Mouse (Mus musculus) MEL (cell line): ENCODE results near the gene Wdfy1. TPM values are rescaled to one million over a fixed set of nuclear protein-coding genes. Genes with fewer than 3 reads are reported as not detected.

Source experiments
- DNase-seq: peaks from one replicate; pipeline ENCODE4 v3.0.0; 2011; ENCODE audit warnings: low read depth, low spot score
- H3K27ac ChIP-seq: 2 replicates; pipeline ENCODE4 v1.5.1; 2012; ENCODE audit warnings: low read depth, mild to moderate bottlenecking, control low read depth, low read length, moderate library complexity; ENCODE audit not compliant: control insufficient read depth
- H3K27me3 ChIP-seq, 2 experiments: fragments of 150-350 bp in 1 of 2; sonication (generic) in 1 of 2; 2 replicates each; pipeline ENCODE4 v1.6.1; 2012; ENCODE audit warnings: low read length in 2 of 2, mild to moderate bottlenecking in 2 of 2, improper control_type of control experiment in 1 of 2, moderate library complexity in 1 of 2; ENCODE audit not compliant: insufficient read depth in 2 of 2, control insufficient read depth in 1 of 2
- H3K36me3 ChIP-seq, 2 experiments: 2 replicates each; pipeline ENCODE4 v1.6.1; 2012 to 2014; ENCODE audit warnings: low read length in 2 of 2, improper control_type of control experiment in 1 of 2, inconsistent platforms in 1 of 2, mild to moderate bottlenecking in 1 of 2; ENCODE audit not compliant: insufficient read depth in 2 of 2, control insufficient read depth in 1 of 2
- H3K4me1 ChIP-seq, 2 experiments: fragments of 150-350 bp in 1 of 2; sonication (generic) in 1 of 2; 2 replicates each; pipeline ENCODE4 v1.6.1; 2012; ENCODE audit warnings: low read length in 2 of 2, improper control_type of control experiment in 1 of 2, mild to moderate bottlenecking in 1 of 2; ENCODE audit not compliant: insufficient read depth in 2 of 2, control insufficient read depth in 1 of 2
- H3K4me3 ChIP-seq, 2 experiments: fragments of 150-350 bp in 1 of 2; sonication (generic) in 1 of 2; 2 replicates each; pipeline ENCODE4 v1.5.1; 2012; ENCODE audit warnings: low read depth in 2 of 2, low read length in 2 of 2, mild to moderate bottlenecking in 2 of 2, moderate library complexity in 2 of 2, control low read depth in 1 of 2, improper control_type of control experiment in 1 of 2; ENCODE audit not compliant: control insufficient read depth in 1 of 2, insufficient read depth in 1 of 2
- H3K79me2 ChIP-seq: 2 replicates; pipeline ENCODE4 v1.6.1; 2012; ENCODE audit warnings: mild to moderate bottlenecking, low read length, moderate library complexity; ENCODE audit not compliant: control insufficient read depth, poor library complexity, insufficient read depth
- H3K9ac ChIP-seq: 2 replicates; pipeline ENCODE4 v1.6.1; 2012; ENCODE audit warnings: low read depth, mild to moderate bottlenecking, control low read depth, low read length, moderate library complexity; ENCODE audit not compliant: control insufficient read depth, poor library complexity, severe bottlenecking
- H3K9me3 ChIP-seq: fragments of 150-350 bp; sonication (generic); replicated peaks from 2 replicates; pipeline ENCODE4 v1.6.1; 2012; ENCODE audit warnings: mild to moderate bottlenecking, low read length, improper control_type of control experiment, moderate library complexity; ENCODE audit not compliant: insufficient read depth
- CHD1 ChIP-seq: IDR thresholded peaks from 2 replicates; pipeline ENCODE4 v1.6.1; 2012; ENCODE audit warnings: low read depth, mild to moderate bottlenecking, inconsistent platforms, low read length, improper control_type of control experiment
- CHD2 ChIP-seq: IDR thresholded peaks from 2 replicates; pipeline ENCODE4 v1.6.1; 2011; ENCODE audit warnings: low read length, improper control_type of control experiment
- E2F4 ChIP-seq: IDR thresholded peaks from 2 replicates; pipeline ENCODE4 v1.6.1; 2011; ENCODE audit warnings: low read depth, low read length, improper control_type of control experiment, borderline replicate concordance
- ELF1 ChIP-seq: IDR thresholded peaks from 2 replicates; pipeline ENCODE4 v1.6.1; 2014; ENCODE audit warnings: low read depth, mild to moderate bottlenecking, inconsistent platforms, low read length, improper control_type of control experiment, moderate library complexity
- ETS1 ChIP-seq: IDR thresholded peaks from 2 replicates; pipeline ENCODE4 v1.6.1; 2012; ENCODE audit warnings: low read depth, mild to moderate bottlenecking, inconsistent platforms, low read length, improper control_type of control experiment, moderate library complexity
- GATA1 ChIP-seq: IDR thresholded peaks from 2 replicates; pipeline ENCODE4 v1.6.1; 2011; ENCODE audit warnings: low read depth, low read length, improper control_type of control experiment
- JUND ChIP-seq: IDR thresholded peaks from 2 replicates; pipeline ENCODE4 v1.6.1; 2011; ENCODE audit warnings: low read depth, mild to moderate bottlenecking, improper control_type of control experiment, low read length
- MAFK ChIP-seq: IDR thresholded peaks from 2 replicates; pipeline ENCODE4 v1.6.1; 2011; ENCODE audit warnings: low read depth, mild to moderate bottlenecking, low read length, improper control_type of control experiment, borderline replicate concordance
- MYB ChIP-seq: IDR thresholded peaks from 2 replicates; pipeline ENCODE4 v1.6.1; 2011; ENCODE audit warnings: mild to moderate bottlenecking, low read depth, low read length, improper control_type of control experiment
- MYC ChIP-seq: IDR thresholded peaks from 2 replicates; pipeline ENCODE4 v1.6.1; 2011; ENCODE audit warnings: low read depth, mild to moderate bottlenecking, low read length, improper control_type of control experiment, moderate library complexity
- NELFE ChIP-seq: IDR thresholded peaks from 2 replicates; pipeline ENCODE4 v1.6.1; 2011; ENCODE audit warnings: low read depth, low read length, improper control_type of control experiment
- NRF1 ChIP-seq: IDR thresholded peaks from 2 replicates; pipeline ENCODE4 v1.6.1; 2014; ENCODE audit warnings: low read depth, mild to moderate bottlenecking, inconsistent platforms, low read length, improper control_type of control experiment, moderate library complexity; ENCODE audit not compliant: poor library complexity, insufficient read depth, severe bottlenecking
- POLR2A ChIP-seq, 2 experiments: IDR thresholded peaks; 2 replicates each; pipeline ENCODE4 v1.6.1; 2011 to 2012; ENCODE audit warnings: low read length in 2 of 2, mild to moderate bottlenecking in 2 of 2, control low read depth in 1 of 2, improper control_type of control experiment in 1 of 2, low read depth in 1 of 2, moderate library complexity in 1 of 2; ENCODE audit not compliant: control insufficient read depth in 1 of 2, insufficient read depth in 1 of 2, poor library complexity in 1 of 2
- RCOR1 ChIP-seq: IDR thresholded peaks from 2 replicates; pipeline ENCODE4 v1.6.1; 2012; ENCODE audit warnings: low read depth, mild to moderate bottlenecking, inconsistent platforms, low read length, improper control_type of control experiment
- SIN3A ChIP-seq: IDR thresholded peaks from 2 replicates; pipeline ENCODE4 v1.6.1; 2012; ENCODE audit warnings: low read length, improper control_type of control experiment, inconsistent platforms
- SMC3 ChIP-seq: IDR thresholded peaks from 2 replicates; pipeline ENCODE4 v1.6.1; 2011; ENCODE audit warnings: low read depth, low read length, improper control_type of control experiment
- TBP ChIP-seq: IDR thresholded peaks from 2 replicates; pipeline ENCODE4 v1.8.0; 2011; ENCODE audit warnings: low read depth, low read length, improper control_type of control experiment
- UBTF ChIP-seq: IDR thresholded peaks from 2 replicates; pipeline ENCODE4 v1.6.1; 2012; ENCODE audit warnings: low read depth, mild to moderate bottlenecking, inconsistent platforms, low read length, improper control_type of control experiment, moderate library complexity, borderline replicate concordance; ENCODE audit not compliant: insufficient read depth
- USF2 ChIP-seq, 2 experiments: IDR thresholded peaks; 2 replicates each; pipeline ENCODE4 v1.6.1; 2011 to 2012; ENCODE audit warnings: improper control_type of control experiment in 2 of 2, low read length in 2 of 2, borderline replicate concordance in 1 of 2, inconsistent platforms in 1 of 2, low read depth in 1 of 2, mild to moderate bottlenecking in 1 of 2; ENCODE audit not compliant: insufficient read depth in 1 of 2
- ZC3H11A ChIP-seq: IDR thresholded peaks from 2 replicates; pipeline ENCODE4 v1.6.1; 2012; ENCODE audit warnings: low read depth, mild to moderate bottlenecking, inconsistent platforms, low read length, improper control_type of control experiment
- ZKSCAN1 ChIP-seq: IDR thresholded peaks from 2 replicates; pipeline ENCODE4 v1.6.1; 2012; ENCODE audit warnings: low read depth, mild to moderate bottlenecking, inconsistent platforms, low read length, improper control_type of control experiment, moderate library complexity
- ZMIZ1 ChIP-seq: IDR thresholded peaks from 2 replicates; pipeline ENCODE4 v1.6.1; 2012; ENCODE audit warnings: low read depth, mild to moderate bottlenecking, inconsistent platforms, low read length, improper control_type of control experiment, moderate library complexity
- polyA plus RNA-seq, 2 experiments: library from polyadenylated mRNA; stranded (reverse) in 1 of 2; unstranded in 1 of 2; fragments of >175 nt in 1 of 2; fragments of >200 nt in 1 of 2; gene quantifications; 2 replicates each; pipeline versions ENCODE4 v1.2.1 to v1.2.4; 2012; ENCODE audit warnings: low replicate concordance in 2 of 2, low read depth in 1 of 2; ENCODE audit not compliant: insufficient read length in 2 of 2, insufficient read depth in 1 of 2, missing spikeins in 1 of 2
- total RNA-seq: library from RNA; depleted of rRNA; stranded (reverse); fragments of 300-350 nt; gene quantifications from 2 replicates; pipeline ENCODE4 v1.2.3, GENCODE M21; 2012

Gene Wdfy1
- total and polyA plus RNA-seq, 3 experiments: 17.6 to 25.0 TPM; not detected in 1

GRCm38 (mm10) chr1:79809447-79809846, 33.5 kb upstream of the Wdfy1 start:
- no peaks in the 10 kb centered on the region for H3K79me2 ChIP-seq
- no peaks in the 10 kb centered on the region for H3K9me3 ChIP-seq
- no peak for DNase-seq
- H3K36me3 ChIP-seq: no peaks in the 10 kb centered on the region
- no peak overlapping the region for H3K27ac ChIP-seq
- TF ChIP-seq NELFE: no peak
- no peak for TF ChIP-seq SMC3
- TF ChIP-seq MYB: no peak
- no peak for TF ChIP-seq MYC
- TF ChIP-seq GATA1: no peak
- no peak for TF ChIP-seq TBP
- no peak for TF ChIP-seq E2F4
- H3K9ac ChIP-seq: no peak overlapping the region
- no peaks in the 10 kb centered on the region for H3K27me3 ChIP-seq
- H3K4me1 ChIP-seq: no peaks in the 10 kb centered on the region
- no peak overlapping the region for H3K4me3 ChIP-seq

DNA sequence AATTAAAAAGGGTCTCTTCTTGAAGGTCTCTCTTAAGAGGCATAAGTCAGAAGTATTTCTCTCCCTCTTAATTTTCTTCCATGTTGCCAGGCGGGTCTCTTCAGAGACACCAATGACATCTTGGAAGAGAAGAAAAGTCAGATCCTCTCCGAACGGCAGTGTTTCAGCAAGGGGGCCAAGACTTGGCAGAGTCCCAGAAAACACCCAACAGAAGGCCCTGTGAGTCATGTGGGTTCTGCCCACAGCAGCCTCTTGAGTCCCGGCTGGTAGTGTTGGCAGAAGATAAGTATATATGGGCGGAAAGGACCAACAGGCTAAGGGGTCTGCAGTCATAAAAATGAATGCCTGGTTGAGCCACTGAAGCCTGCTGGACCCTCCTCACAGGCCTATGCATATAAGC, 30.9 kb upstream of the Wdfy1 start:
- TF ChIP-seq MAFK: no peak
- TF ChIP-seq JUND: no peak
- no peak for TF ChIP-seq CHD1
- no peak for TF ChIP-seq ZMIZ1
- TF ChIP-seq POLR2A (IDR thresholded peaks at IDR 0.05; ENCODE audit: control insufficient read depth in 1 of 2, insufficient read depth in 1 of 2, low read depth in 1 of 2, low read length in 2 of 2, poor library complexity in 1 of 2): no peak
- TF ChIP-seq ZC3H11A: no peak
- no peak for TF ChIP-seq ETS1
- no peak for TF ChIP-seq SIN3A
- Histone ChIP-seq H3K9ac (no peak overlapping the region), H3K27ac (no peak overlapping the region), H3K4me3 (no peak overlapping the region), H3K27me3 (no peaks in the 10 kb centered on the region), H3K79me2 (no peaks in the 10 kb centered on the region), H3K9me3 (no peaks in the 10 kb centered on the region), H3K4me1 (no peaks in the 10 kb centered on the region), H3K36me3 (no peaks in the 10 kb centered on the region)
- peak; percentile 10 for DNase-seq

- H3K79me2 ChIP-seq: no peaks in the 10 kb centered on the region
- no peaks in the 10 kb centered on the region for H3K4me1 ChIP-seq
- no peaks in the 10 kb centered on the region for H3K9me3 ChIP-seq
- no peak for DNase-seq
- H3K9ac ChIP-seq: no peak overlapping the region
- no peak overlapping the region for H3K27ac ChIP-seq
- no peak for TF ChIP-seq USF2 (IDR thresholded peaks at IDR 0.05; ENCODE audit: borderline replicate concordance in 1 of 2, insufficient read depth in 1 of 2, low read depth in 1 of 2, low read length in 2 of 2)
- no peak for TF ChIP-seq ZMIZ1
- TF ChIP-seq RCOR1: no peak
- no peak for TF ChIP-seq CHD2
- no peak for TF ChIP-seq TBP
- TF ChIP-seq UBTF: no peak
- TF ChIP-seq ETS1: no peak
- no peak for TF ChIP-seq ELF1
- no peak for TF ChIP-seq ZKSCAN1
- no peak for TF ChIP-seq CHD1
- TF ChIP-seq NRF1: no peak
- TF ChIP-seq JUND: no peak
- no peak for TF ChIP-seq ZC3H11A
- H3K36me3 ChIP-seq: no peaks in the 10 kb centered on the region
- H3K27me3 ChIP-seq: no peaks in the 10 kb centered on the region
- no peak overlapping the region for H3K4me3 ChIP-seq
Measured at GRCm38 (mm10) chr1:79803614-79804013, 27.7 kb upstream of the Wdfy1 start.
